Mouse (Mus musculus) liver, adult 2 months (tissue): ENCODE results near the gene Grhpr.

ENCODE experiments used
- CTCF ChIP-seq: fragments of 200-500 bp; IDR thresholded peaks from 2 replicates; pipeline ENCODE4 v1.5.1; 2011; ENCODE audit warnings: low read depth, low read length, control low read depth
- POLR2A ChIP-seq: fragments of 200-500 bp; IDR thresholded peaks from 2 replicates; pipeline ENCODE4 v1.6.1; 2011; ENCODE audit warnings: low read length, control low read depth; ENCODE audit not compliant: insufficient read depth; ENCODE audit errors: extremely low read depth

DNA sequence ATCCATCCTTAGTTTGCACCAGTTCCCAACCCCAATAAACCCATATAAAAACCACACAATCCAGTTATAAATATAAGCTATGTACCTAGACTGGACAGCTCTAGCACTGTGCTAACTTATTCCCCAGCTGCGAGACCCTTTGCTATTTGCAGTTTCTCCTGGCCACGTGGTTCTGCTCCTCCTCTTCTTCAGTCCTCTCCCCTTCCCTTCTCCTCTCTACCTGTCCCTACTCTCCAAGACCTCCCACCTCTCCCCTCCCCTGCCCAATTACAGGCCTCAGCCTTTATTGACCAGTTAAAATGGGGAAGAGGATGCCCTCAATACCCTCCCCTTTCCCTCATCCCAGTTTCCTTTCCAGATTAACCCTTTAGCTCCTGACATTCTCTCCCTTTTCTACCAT, 32.3 kb downstream of the Grhpr start:
- no peak for TF ChIP-seq CTCF
- no peak for TF ChIP-seq POLR2A
